Mouse (Mus musculus): ENCODE measurements around the gene Tpp1. TPM values are rescaled to one million over a fixed set of nuclear protein-coding genes. Genes with fewer than 3 reads are reported as not detected.

Gene Tpp1
- total RNA-seq, 2 experiments from 2014 or later = 42.2 to 46.6 TPM

DNA sequence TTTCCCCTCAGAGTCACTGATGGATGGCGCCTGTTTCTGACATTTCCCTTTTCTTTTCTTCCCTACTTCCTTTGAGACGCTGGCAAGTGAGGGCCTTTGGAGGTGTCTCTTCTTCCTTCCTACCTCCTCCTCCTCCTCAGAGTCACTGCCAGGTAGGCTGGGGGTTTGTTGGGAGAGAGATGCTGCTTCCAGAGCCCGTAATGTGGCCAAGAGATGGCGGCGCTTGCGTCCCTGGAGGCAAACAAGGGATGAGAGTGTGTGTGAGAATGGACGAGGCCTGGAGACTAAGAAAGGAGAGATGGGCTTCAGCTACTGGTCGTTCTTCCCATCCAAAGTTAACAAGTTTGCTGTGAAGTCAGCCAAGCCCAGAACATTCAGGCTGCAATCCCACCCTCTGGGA is 17.2 kb downstream of the Tpp1 start:
- intact Hi-C loops (cut with DNase I) = loop anchor here (5.0 to 10.0 kb wide), 5 partner anchors 57 to 800 kb away; partner anchors contain the start of gene Smpd1
- DNase-seq = no peak

DNA sequence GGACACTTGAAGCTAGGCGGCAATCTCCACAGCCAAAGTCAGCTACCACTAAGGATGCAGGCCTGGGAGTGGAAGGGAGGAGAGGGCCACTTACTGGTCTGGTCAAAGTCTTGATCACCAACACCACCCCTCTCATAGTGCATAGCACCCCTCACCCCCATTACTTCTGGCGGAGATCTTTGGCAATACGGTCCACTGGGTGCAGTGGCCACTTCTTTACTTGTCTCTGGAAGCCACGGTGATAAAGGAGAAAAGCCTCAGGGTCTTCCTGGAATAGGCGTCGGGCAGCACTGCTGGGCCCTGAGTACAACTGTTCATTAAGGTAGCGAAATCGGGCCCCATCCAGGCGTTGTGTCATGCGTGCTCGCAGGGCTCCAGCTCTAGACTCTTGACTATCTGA is 18.2 kb downstream of the Tpp1 start:
- intact Hi-C loops (cut with DNase I) = loop anchor here (5.0 to 10.0 kb wide), 2 partner anchors 182 to 801 kb away; partner anchors contain the start of gene Smpd1

DNA sequence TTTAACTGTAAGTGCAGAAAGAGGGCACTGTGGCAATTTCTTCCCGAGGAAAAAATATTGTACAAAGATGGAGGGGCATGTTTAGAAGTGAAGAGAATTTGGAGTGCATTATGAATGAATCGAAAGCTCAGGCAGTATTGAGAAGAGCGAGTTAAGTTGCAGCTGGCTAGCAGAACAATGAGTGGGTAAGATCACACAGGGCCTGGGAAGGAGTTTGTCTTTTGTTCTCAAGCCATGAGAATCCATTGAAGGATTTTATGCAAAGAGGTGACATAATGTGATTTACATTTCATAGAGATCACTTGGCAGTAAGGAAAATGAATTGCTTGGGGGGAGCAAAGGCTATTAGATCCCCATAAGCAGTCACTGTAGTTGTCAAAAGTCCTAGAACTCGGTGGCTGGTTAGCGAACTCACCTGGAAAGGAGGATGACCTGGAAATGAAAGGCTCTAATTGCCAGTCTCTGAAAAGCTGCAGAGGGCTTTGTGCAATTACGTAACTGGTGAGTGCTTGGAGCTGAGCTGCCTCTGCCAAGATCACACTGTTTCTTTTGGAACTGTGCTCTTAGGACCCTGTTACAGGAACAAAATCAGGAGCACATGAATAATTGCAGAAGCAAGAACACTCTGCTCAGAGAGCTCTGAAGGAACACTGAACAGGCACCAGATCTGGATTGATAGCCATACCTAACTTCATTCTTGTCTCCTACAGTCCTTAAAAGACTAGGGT is 23.2 kb downstream of the Tpp1 start:
- DNase-seq = no peak
- intact Hi-C loops (cut with DNase I) = no loop called here

More for the DNA sequence above, 18.2 kb downstream of the Tpp1 start:
- DNase-seq = no peak

DNA sequence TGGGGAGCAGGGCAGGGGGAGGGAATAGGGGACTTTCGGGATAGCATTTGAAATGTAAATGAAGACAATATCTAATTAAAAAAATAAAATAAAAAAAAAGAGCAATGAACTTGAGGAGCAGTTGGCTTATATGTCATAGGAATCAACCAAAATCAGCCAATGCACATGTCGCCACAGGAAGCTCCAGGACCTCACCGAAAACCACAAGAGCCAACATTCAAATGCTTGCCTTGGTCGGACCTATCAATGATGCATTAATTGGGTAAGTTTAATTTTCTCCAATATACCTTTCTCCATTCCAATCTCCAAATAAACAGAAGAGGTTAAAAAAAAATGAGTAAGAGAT is 25.1 kb downstream of the Tpp1 start:
- no peak for DNase-seq
- intact Hi-C loops (cut with DNase I) = loop anchor here (1.0 to 2.0 kb wide), 2 partner anchors 84 to 91 kb away; partner anchors contain the start of gene Mrpl17

DNA sequence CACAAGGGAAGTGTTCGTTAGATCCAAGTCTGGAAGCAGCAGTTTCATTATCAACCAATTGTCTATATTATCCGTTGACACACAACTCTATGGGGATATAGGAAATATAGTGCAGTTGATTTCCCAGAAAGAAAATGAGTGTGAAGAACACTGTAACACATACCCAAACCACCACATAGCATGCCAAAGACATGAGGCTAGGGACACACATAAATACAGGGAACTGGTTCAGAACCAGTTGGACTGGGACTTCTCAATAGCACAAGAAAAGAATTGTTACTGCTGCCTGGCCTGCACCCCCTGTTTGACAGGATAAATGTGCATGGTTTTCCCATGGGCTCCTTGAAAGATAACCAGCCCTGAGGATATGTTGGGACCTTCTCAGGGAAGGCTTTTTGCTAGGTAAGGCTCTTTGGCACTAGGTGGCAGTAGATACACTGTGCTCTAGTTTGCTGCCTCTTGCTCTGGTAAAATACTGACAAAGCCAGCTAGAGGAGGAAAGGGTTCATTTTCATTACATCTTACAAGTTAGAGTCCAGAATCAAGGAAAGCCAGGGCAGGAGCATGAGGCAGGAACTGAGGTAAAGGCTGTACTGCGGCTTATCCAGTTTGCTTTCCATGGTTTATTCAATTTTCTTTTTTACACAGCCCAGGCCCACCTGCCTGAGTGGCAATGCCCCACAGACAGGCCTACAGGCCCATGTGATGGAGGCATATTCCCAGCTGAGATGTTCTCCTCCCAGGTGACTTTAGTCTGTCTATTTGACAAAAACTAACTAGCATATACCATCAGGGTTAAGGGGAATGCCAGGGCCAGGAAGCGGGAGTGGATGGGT is 25.7 kb downstream of the Tpp1 start:
- peak; percentile 63 to 72 for DNase-seq
- intact Hi-C loops (cut with DNase I) = loop anchor here (1.0 to 2.0 kb wide), 2 partner anchors 84 to 92 kb away; partner anchors contain the start of gene Mrpl17

DNA sequence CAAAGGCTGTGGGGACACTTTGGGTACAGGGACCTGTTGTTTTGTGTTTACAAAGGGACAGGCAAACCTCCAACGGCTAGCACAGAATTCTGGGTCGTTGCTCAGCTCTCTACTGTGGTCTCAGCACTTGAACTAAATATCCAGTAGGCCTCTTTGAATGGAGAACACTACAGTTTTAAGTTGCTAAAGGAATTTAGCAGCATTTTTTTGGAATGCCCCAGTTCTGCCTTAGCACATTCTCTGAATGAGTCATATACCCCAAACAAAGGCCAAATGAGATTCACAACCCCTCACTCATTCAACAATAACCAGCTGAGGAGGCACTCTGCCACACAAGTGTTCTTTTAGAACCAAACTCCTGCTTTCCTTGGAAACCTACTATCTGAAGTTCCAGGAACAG is 30.1 kb downstream of the Tpp1 start:
- no peak for DNase-seq
- intact Hi-C loops (cut with DNase I) = no loop called here

DNA sequence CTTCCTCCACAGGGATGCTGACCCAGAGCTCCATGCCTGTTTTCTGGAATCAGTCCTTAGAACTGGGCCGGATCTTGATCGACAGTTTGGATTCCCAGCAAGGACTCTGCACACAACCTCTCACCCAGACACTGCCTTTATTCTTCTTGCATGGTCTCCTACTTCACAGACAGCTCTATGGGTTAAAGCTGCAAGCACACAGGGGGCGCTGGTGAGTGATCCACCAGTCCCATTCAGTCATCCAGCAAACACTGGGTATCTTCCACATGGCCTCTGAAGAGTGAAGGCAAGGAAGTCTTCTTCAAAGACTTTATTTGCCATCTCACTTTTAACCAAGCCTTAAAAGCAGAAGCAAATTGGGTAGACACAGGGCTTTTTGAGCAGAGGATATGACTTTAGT is 36.7 kb downstream of the Tpp1 start:
- DNase-seq = no peak

DNA sequence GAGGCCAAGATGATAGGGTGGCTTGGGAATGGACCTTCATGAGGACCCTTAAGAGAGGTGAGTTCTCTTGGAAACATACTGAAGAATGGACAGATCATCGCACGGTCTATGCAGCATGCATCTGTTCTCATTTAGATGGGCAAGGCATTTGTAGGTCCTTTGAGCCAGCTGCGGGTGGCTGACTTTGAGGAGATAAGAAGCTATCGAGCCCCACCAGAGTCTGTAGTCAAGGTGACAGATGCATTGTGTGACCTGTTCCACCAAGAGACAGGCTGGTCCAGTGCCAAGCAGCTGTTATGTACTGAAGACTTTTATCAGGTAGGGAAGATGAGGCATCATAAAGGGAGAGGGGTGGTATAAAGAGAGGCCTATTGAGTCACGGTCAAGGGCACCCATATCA is 43.3 kb downstream of the Tpp1 start:
- intact Hi-C loops (cut with DNase I) = no loop called here
- DNase-seq = no peak

More for the DNA sequence above, 36.7 kb downstream of the Tpp1 start:
- intact Hi-C loops (cut with DNase I) = no loop called here

DNA sequence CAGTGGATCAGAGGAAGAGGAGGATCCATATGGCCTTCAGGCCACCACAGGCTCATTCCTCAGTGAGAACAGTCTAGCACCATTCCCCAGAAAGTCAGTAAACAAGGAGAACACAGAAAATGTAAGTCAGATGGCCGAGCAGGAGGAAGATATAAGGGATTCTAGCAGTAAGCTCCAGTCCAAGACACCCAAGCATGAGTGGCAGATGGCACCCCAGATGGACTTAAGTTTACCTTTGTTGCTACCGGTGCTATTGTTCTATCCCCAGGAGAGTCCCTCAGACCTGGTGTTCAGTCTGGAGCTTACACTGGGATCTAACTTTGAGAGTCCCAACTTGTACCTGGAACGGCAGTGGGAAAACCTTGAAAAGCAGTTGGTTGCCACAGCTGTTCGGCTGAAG is 48.2 kb downstream of the Tpp1 start:
- DNase-seq = no peak
- intact Hi-C loops (cut with DNase I) = no loop called here

DNA sequence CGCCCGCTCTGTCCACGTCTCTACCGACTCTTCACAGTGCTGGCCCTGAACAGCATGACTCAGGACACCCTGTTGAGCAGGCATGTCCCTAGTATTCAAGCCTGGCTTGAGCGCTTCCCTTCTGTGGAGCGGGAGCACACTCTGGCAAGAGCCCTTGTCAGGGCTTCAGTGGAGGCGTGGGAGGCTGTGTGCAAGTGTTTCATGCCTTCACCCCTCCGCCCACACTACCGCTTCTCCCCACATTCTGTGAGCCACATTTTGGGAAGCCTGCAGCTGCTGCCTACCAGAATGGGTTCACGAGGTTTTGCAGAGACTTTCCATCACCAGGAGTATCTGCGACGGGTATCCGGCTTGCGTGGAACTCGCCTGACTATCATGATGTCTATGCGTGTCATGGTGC is 48.9 kb downstream of the Tpp1 start:
- DNase-seq = no peak
- intact Hi-C loops (cut with DNase I) = no loop called here

Other genes starting within 250 kb of the Tpp1 start
- 100 to 1,000 TPM; 120 to 137 TPM for gene Smpd1, start 197.9 kb downstream of the Tpp1 start, total RNA-seq (2021)
- gene Apbb1, start 170.6 kb downstream of the Tpp1 start, total RNA-seq (2021) = 10 to 100 TPM; 67.0 to 76.3 TPM
- gene Hpx, start 152.1 kb downstream of the Tpp1 start, total RNA-seq (2021) = under 1 TPM; 0.17 to 0.34 TPM
- gene Trim3, start 118.7 kb downstream of the Tpp1 start, total RNA-seq (2021) = 10 to 100 TPM; 34.4 to 36.9 TPM
- 100 to 1,000 TPM in 1 of 2 experiments, 10 to 100 TPM in 1; 97.3 to 100 TPM for gene Timm10b, start 112.2 kb downstream of the Tpp1 start, total RNA-seq (2021)
- gene Arfip2, start 111.8 kb downstream of the Tpp1 start, total RNA-seq (2021) = 10 to 100 TPM; 24.1 to 24.5 TPM
- gene Gm45799, start 111.7 kb downstream of the Tpp1 start, total RNA-seq (2021) = 1 to 10 TPM; 1.1 to 3.0 TPM
- gene Dnhd1, start 101.4 kb downstream of the Tpp1 start, total RNA-seq (2021) = under 1 TPM; 0.45 to 0.72 TPM
- gene Ilk, start 15.6 kb downstream of the Tpp1 start, total RNA-seq (2021) = 100 to 1,000 TPM; 156 to 157 TPM
- gene Rrp8, start 14.8 kb downstream of the Tpp1 start, total RNA-seq (2021) = 10 to 100 TPM; 14.3 to 14.7 TPM
- gene Taf10, start 7.9 kb downstream of the Tpp1 start, total RNA-seq (2021) = 100 to 1,000 TPM; 102 to 108 TPM
- gene Dchs1, start 35.4 kb upstream of the Tpp1 start, total RNA-seq (2021) = 10 to 100 TPM; 30.6 to 34.2 TPM
- 100 to 1,000 TPM in 1 of 2 experiments, 10 to 100 TPM in 1; 100.0 to 110 TPM for gene Mrpl17, start 58.9 kb upstream of the Tpp1 start, total RNA-seq (2021)
- 1 to 10 TPM; 6.6 to 6.8 TPM for gene Gm4070, start 201.7 kb upstream of the Tpp1 start, total RNA-seq (2021)

All from heart, postnatal 10 days (tissue).